Mouse (Mus musculus) embryonic fibroblast, embryonic 13.5 days (primary cell): Measurements from ENCODE around the gene Tssk2.

ENCODE experiments used
- CTCF ChIP-seq: IDR thresholded peaks from 2 replicates; pipeline ENCODE4 v1.5.1; 2011; ENCODE audit warnings: mild to moderate bottlenecking, control low read depth, low read length, moderate library complexity, borderline replicate concordance; ENCODE audit not compliant: insufficient read depth
- POLR2A ChIP-seq: IDR thresholded peaks from 2 replicates; pipeline ENCODE4 v1.6.1; 2011; ENCODE audit warnings: low read depth, mild to moderate bottlenecking, control low read depth, low read length, moderate library complexity

GRCm38 (mm10) chr16:17929211-17929610 is 30.8 kb downstream of the Tssk2 start:
- no peak for TF ChIP-seq POLR2A
- no peak for TF ChIP-seq CTCF
